Mouse (Mus musculus): ENCODE data around the gene Clpx.

The Clpx gene

GRCm38 (mm10) chr9:65345854-65346475, 51.9 kb downstream of the Clpx start, which contains the start of gene Pdcd7:
TSS of gene Pdcd7 (plus strand) at chr9:65346104.
- in situ Hi-C loops (cut with MseI, MboI): no loop called here

GRCm38 (mm10) chr9:65346476-65347111, 52.5 kb downstream of the Clpx start:
- in situ Hi-C loops (cut with MseI, MboI): no loop called here

- in situ Hi-C loops (cut with MseI, MboI): no loop called here
Measured at GRCm38 (mm10) chr9:65347112-65347850, 53.2 kb downstream of the Clpx start.

- in situ Hi-C loops (cut with MseI, MboI): no loop called here
Measured at GRCm38 (mm10) chr9:65353251-65353650, 59.2 kb downstream of the Clpx start.

GRCm38 (mm10) chr9:65356561-65356960, 62.5 kb downstream of the Clpx start:
- in situ Hi-C loops (cut with MseI, MboI): no loop called here

- in situ Hi-C loops (cut with MseI, MboI): no loop called here
Measured at GRCm38 (mm10) chr9:65356971-65357370, 62.9 kb downstream of the Clpx start.

- in situ Hi-C loops (cut with MseI, MboI): no loop called here
Measured at GRCm38 (mm10) chr9:65358956-65359480, 65.0 kb downstream of the Clpx start.

- in situ Hi-C loops (cut with MseI, MboI): no loop called here
Measured at GRCm38 (mm10) chr9:65360641-65361448, 66.8 kb downstream of the Clpx start, which contains the start of gene Ubap1l. TSS of gene Ubap1l (plus strand) at chr9:65361041.

- in situ Hi-C loops (cut with MseI, MboI): no loop called here
Measured at GRCm38 (mm10) chr9:65363684-65364083, 69.6 kb downstream of the Clpx start.

GRCm38 (mm10) chr9:65365721-65366120, 71.7 kb downstream of the Clpx start:
- in situ Hi-C loops (cut with MseI, MboI): no loop called here

- in situ Hi-C loops (cut with MseI, MboI): no loop called here
Measured at GRCm38 (mm10) chr9:65371756-65372155, 77.7 kb downstream of the Clpx start.

GRCm38 (mm10) chr9:65372449-65372848, 78.4 kb downstream of the Clpx start:
- in situ Hi-C loops (cut with MseI, MboI): no loop called here

GRCm38 (mm10) chr9:65374468-65375162, 80.6 kb downstream of the Clpx start:
- in situ Hi-C loops (cut with MseI, MboI): no loop called here

GRCm38 (mm10) chr9:65375163-65375934, 81.3 kb downstream of the Clpx start:
- in situ Hi-C loops (cut with MseI, MboI): no loop called here
